In genomic region chrX:17724990-17725779, GRCm38 (mm10) we compare ENCODE assay signal across 8 mouse cellular contexts.
DNase-seq lines count a peak whose midpoint lies in the region; ATAC-seq lines count a peak whose summit lies in the region.

No protein-coding gene starts in this region.

- WGBS in hindbrain, embryonic 14.5 days = 28% methylated on average over 7 of the region's 7 CpGs
- WGBS in neural tube, embryonic 12.5 days = 31% methylated on average over 7 of the region's 7 CpGs

- DNase-seq in layer of hippocampus, adult 9-11 months = peak; percentile 2
- DNase-seq in layer of hippocampus, postnatal 14 days (ENCODE audit: low spot score in 2 of 2) = no peak
- peak; percentile 46 for DNase-seq in embryo, embryonic 10 days (ENCODE audit: low spot score)
- no peak for DNase-seq in hindbrain, embryonic 14.5 days (ENCODE audit: low spot score)
- no peak for DNase-seq in urinary bladder, adult 18-20 months (ENCODE audit: low spot score in 2 of 2)
- no peak for DNase-seq in spleen, postnatal 14 days (ENCODE audit: low spot score in 2 of 2)
- no peak for DNase-seq in adrenal gland, adult 2 months

- no peaks in the 10 kb centered on the region for H3K27me3 ChIP-seq in hindbrain, embryonic 14.5 days (ENCODE audit: control insufficient read depth, insufficient read depth, low read length)
- no peaks in the 10 kb centered on the region for H3K27me3 ChIP-seq in neural tube, embryonic 12.5 days (replicated peaks)

- H3K36me3 ChIP-seq in hindbrain, embryonic 14.5 days (replicated peaks; ENCODE audit: control insufficient read depth, insufficient read depth) = no peaks in the 10 kb centered on the region
- no peaks in the 10 kb centered on the region for H3K36me3 ChIP-seq in neural tube, embryonic 12.5 days

- no peak overlapping the region for H3K9ac ChIP-seq in hindbrain, embryonic 14.5 days
- no peak overlapping the region for H3K9ac ChIP-seq in neural tube, embryonic 12.5 days

- no peak overlapping the region for H3K4me3 ChIP-seq in hindbrain, embryonic 14.5 days (replicated peaks; ENCODE audit: low read length)
- H3K4me3 ChIP-seq in neural tube, embryonic 12.5 days = no peak overlapping the region

- no peak overlapping the region for H3K4me2 ChIP-seq in hindbrain, embryonic 14.5 days (replicated peaks)
- H3K4me2 ChIP-seq in neural tube, embryonic 12.5 days (replicated peaks) = no peak overlapping the region

- H3K9me3 ChIP-seq in hindbrain, embryonic 14.5 days (ENCODE audit: control insufficient read depth, low read length) = no peaks in the 10 kb centered on the region
- no peaks in the 10 kb centered on the region for H3K9me3 ChIP-seq in neural tube, embryonic 12.5 days

- H3K4me1 ChIP-seq in hindbrain, embryonic 14.5 days (replicated peaks; ENCODE audit: control insufficient read depth, insufficient read depth, low read length) = no peaks in the 10 kb centered on the region; the same call in 1 of the 2 replicates
- H3K4me1 ChIP-seq in neural tube, embryonic 12.5 days = no peaks in the 10 kb centered on the region

- ATAC-seq in hindbrain, embryonic 14.5 days (ENCODE audit: low FRiP score) = peak; percentile 66; the same call in 1 of the 2 replicates
- peak; percentile 87 for ATAC-seq in neural tube, embryonic 12.5 days (ENCODE audit: low FRiP score, low read depth)

- no peak overlapping the region for H3K27ac ChIP-seq in hindbrain, embryonic 14.5 days
- no peak overlapping the region for H3K27ac ChIP-seq in neural tube, embryonic 12.5 days

Comparison
In these comparisons a context has a peak if more than half of its experiments do, and no peak if none do; other contexts are left out.
1. DNase-seq: peak in layer of hippocampus, adult 9-11 months (single experiment) and embryo, embryonic 10 days (single experiment); none in layer of hippocampus, postnatal 14 days (0 of 2), hindbrain, embryonic 14.5 days (single experiment), urinary bladder, adult 18-20 months (0 of 2), spleen, postnatal 14 days (0 of 2) and adrenal gland, adult 2 months (single experiment).